Mouse (Mus musculus) heart, embryonic 15.5 days (tissue): ENCODE results near the gene Ino80e. TPM values are rescaled to one million over a fixed set of nuclear protein-coding genes. Genes with fewer than 3 reads are reported as not detected.

Experiments used
- ATAC-seq: fragments of 200-750 bp; cut with Nextera tagmentation; replicated peaks from 2 replicates; pipeline ENCODE4 v1.8.0; 2017; ENCODE audit warnings: low read depth, moderate TSS enrichment; ENCODE audit not compliant: insufficient number of reproducible peaks, insufficient read depth, low FRiP score
- H3K27ac ChIP-seq: fragments of 300-500 bp; sonication (generic); 2 replicates; pipeline ENCODE4 v1.5.1; 2015; ENCODE audit warnings: mild to moderate bottlenecking, inconsistent platforms
- H3K27me3 ChIP-seq: fragments of 300-500 bp; sonication (generic); 2 replicates; pipeline ENCODE4 v1.6.1; 2015; ENCODE audit warnings: inconsistent platforms
- H3K36me3 ChIP-seq: fragments of 300-500 bp; sonication (generic); 2 replicates; pipeline ENCODE4 v1.6.1; 2015; ENCODE audit warnings: mild to moderate bottlenecking, inconsistent platforms
- H3K4me1 ChIP-seq: fragments of 300-500 bp; sonication (generic); replicated peaks from 2 replicates; pipeline ENCODE4 v1.6.1; 2015; ENCODE audit warnings: inconsistent platforms
- H3K4me2 ChIP-seq: fragments of 300-500 bp; sonication (generic); 2 replicates; pipeline ENCODE4 v1.6.1; 2015; ENCODE audit warnings: inconsistent platforms, mild to moderate bottlenecking, moderate library complexity
- H3K4me3 ChIP-seq: fragments of 300-500 bp; sonication (generic); 2 replicates; pipeline ENCODE4 v1.5.1; 2015; ENCODE audit warnings: mild to moderate bottlenecking, inconsistent platforms
- H3K9ac ChIP-seq: fragments of 300-500 bp; sonication (generic); 2 replicates; pipeline ENCODE4 v1.6.1; 2015; ENCODE audit warnings: mild to moderate bottlenecking, inconsistent platforms
- H3K9me3 ChIP-seq: fragments of 300-500 bp; sonication (generic); replicated peaks from 2 replicates; pipeline ENCODE4 v1.6.1; 2016; ENCODE audit warnings: inconsistent platforms
- WGBS: fragments of 180-500 bp; shearing (Covaris S2); methylation state at CpG from one replicate; pipeline ENCODE4 v1.1.7; 2015; ENCODE audit warnings: mixed read lengths; 5-methylcytosine and 5-hydroxymethylcytosine counted together
- polyA plus RNA-seq: library from polyadenylated mRNA; unstranded; fragments of >200 nt; fragmentation: Nextera tagmentation; extraction: Ambion mirVana; gene quantifications from 2 replicates; pipeline ENCODE4 v1.2.1, GENCODE M21; 2015

Ino80e gene
- polyA plus RNA-seq, 1 experiment from 2014 or later = 50.4 TPM

GRCm38 (mm10) chr7:126853454-126853853 is 8.7 kb downstream of the Ino80e start:
- H3K4me2 ChIP-seq = no peak overlapping the region
- no peaks in the 10 kb centered on the region for H3K9me3 ChIP-seq
- H3K4me3 ChIP-seq = no peak overlapping the region
- peaks cover 52% of the 10 kb centered on the region for H3K36me3 ChIP-seq
- no peak overlapping the region for H3K9ac ChIP-seq
- no peak for ATAC-seq
- WGBS = 87% methylated on average over 5 of the region's 5 CpGs
- H3K27ac ChIP-seq = no peak overlapping the region
- peaks cover 4% of the 10 kb centered on the region for H3K4me1 ChIP-seq
- H3K27me3 ChIP-seq = peaks cover 16% of the 10 kb centered on the region

GRCm38 (mm10) chr7:126851192-126851591 is 11.0 kb downstream of the Ino80e start:
- ATAC-seq = no peak
- Histone ChIP-seq H3K4me3 (no peak overlapping the region), H3K36me3 (peaks cover 39% of the 10 kb centered on the region), H3K4me2 (no peak overlapping the region), H3K4me1 (peaks cover 19% of the 10 kb centered on the region), H3K9me3 (no peaks in the 10 kb centered on the region), H3K27ac (no peak overlapping the region), H3K9ac (no peak overlapping the region), H3K27me3 (peaks cover 37% of the 10 kb centered on the region)
- WGBS = 49% methylated on average over 12 of the region's 12 CpGs

DNA sequence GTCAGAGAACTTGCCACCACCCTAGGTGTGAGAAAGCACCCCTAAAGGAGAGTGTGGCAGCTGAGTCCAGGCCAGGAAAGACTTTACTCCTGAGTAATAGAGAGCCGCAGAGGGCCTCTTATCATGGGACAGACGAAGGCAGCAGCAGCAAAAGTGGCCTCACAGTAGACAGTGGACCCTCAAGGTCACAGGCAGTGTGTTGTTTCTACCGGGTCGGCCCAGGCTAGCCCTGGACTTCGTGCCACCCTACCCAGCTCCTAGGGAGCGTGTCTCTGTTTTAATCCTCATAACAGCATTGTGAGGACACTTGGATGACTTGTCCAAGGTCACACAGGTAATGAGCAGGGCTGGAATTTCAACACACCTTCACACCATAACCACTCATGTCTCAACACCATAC is 12.0 kb downstream of the Ino80e start:
- WGBS = 59% methylated on average over 6 of the region's 6 CpGs
- H3K27me3 ChIP-seq = peaks cover 37% of the 10 kb centered on the region
- H3K4me2 ChIP-seq = no peak overlapping the region
- no peak for ATAC-seq
- no peak overlapping the region for H3K4me3 ChIP-seq
- no peak overlapping the region for H3K9ac ChIP-seq
- H3K9me3 ChIP-seq = no peaks in the 10 kb centered on the region
- H3K27ac ChIP-seq = no peak overlapping the region
- H3K36me3 ChIP-seq = peaks cover 30% of the 10 kb centered on the region
- H3K4me1 ChIP-seq = peaks cover 19% of the 10 kb centered on the region

DNA sequence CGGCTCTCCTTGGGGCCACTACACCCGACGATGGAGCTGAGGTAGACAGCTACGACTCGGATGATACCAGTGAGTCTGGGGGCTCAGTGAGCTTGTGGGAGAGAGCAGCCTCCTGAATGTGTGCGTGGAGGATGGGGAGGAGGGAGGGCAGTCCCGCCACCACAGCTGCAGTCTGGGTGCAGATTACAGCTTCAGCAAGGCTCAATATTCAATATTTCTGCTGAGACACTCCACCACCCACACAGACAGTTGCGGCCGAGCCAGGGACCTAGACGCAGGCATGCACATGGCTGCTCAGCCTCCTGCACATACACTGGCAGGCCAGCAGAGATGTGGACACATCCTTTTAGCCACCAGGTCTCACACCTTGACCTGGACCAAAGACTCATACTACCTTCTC is 13.4 kb downstream of the Ino80e start:
- ATAC-seq = no peak
- Histone ChIP-seq H3K27me3 (peaks cover 37% of the 10 kb centered on the region), H3K4me3 (peak overlapping the region; percentile 50; the same call in 1 of the 2 replicates), H3K4me2 (0 out of 2 replicates have a peak overlapping the region, but pooled peaks have one; percentile 97), H3K36me3 (peaks cover 24% of the 10 kb centered on the region), H3K9ac (no peak overlapping the region), H3K27ac (no peak overlapping the region), H3K9me3 (no peaks in the 10 kb centered on the region), H3K4me1 (peaks cover 19% of the 10 kb centered on the region)
- 28% methylated on average over 10 of the region's 10 CpGs for WGBS

DNA sequence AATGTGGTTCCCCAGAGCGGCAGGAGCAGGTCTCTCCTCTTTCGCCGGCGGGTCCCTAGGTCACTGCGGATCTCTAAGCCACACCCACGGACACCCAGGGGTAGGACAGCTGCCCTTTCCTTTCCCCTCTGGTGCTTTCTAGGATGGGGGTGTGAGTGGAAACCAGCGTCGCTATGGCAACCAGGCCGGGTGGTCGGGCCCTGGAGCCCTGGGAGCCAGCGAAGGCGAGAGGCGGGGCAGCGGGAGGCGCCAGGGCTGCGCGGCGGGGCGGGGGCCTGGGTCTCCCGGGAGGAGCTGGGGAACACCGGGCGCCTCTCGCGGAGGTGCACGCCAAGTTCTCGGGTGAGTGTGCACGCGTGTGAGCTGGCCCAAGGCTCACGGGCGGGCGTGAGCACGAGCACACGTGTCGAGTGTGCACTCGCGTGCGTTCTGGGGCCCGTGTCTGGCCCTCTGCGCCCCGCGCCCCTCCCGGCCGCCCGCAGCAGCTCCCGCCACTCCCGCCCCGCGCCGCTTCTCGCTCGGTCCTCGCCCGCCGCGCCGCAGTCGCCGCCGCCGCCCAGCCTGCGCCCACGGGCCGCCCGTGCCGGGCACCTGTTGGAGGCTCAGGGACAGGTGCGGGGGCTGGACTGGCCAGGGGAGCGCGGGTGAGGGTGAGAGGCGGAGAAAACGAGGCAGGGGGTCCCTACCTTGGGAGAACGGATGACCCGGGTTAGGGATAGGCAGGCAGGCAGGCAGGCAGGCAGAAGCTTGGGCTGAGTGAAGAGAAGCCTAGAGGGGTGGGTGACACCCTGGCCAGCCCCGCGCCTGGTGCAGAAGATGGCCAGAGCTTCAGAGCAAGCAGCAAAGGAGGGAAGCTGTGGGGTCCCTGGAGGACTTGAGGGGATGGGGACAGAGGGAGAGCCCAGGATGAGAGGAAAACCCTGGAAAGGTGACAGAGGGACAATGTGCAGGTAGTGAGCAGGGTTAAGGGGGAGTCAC is 14.5 kb downstream of the Ino80e start:
- Histone ChIP-seq H3K36me3 (peaks cover 13% of the 10 kb centered on the region), H3K4me1 (peaks cover 19% of the 10 kb centered on the region), H3K9me3 (no peaks in the 10 kb centered on the region), H3K27me3 (peaks cover 37% of the 10 kb centered on the region), H3K4me3 (peak overlapping the region; percentile 50), H3K27ac (no peak overlapping the region), H3K9ac (peak overlapping the region; percentile 59), H3K4me2 (peak overlapping the region; percentile 97)
- 2% methylated on average over 72 of the region's 74 CpGs for whole genome bisulfite sequencing
- no peak; the same call in 1 of the 2 replicates for ATAC-seq

- Histone ChIP-seq H3K27ac (no peak within 1 kb of the TSS), H3K9ac (peak within 1 kb of the TSS; percentile 59), H3K9me3 (no peaks in the 10 kb centered on the region), H3K4me3 (peak within 1 kb of the TSS; percentile 50), H3K27me3 (peaks cover 37% of the 10 kb centered on the region), H3K4me2 (peak within 1 kb of the TSS; percentile 97), H3K4me1 (peaks cover 19% of the 10 kb centered on the region), H3K36me3 (peaks cover 6% of the 10 kb centered on the region)
- no peak for ATAC-seq
- WGBS = 37% methylated on average over 4 of the region's 4 CpGs
Measured at GRCm38 (mm10) chr7:126847116-126847420, 15.1 kb downstream of the Ino80e start, which contains the start of gene Doc2a. Doc2a (plus strand) TSS chr7:126847416.

GRCm38 (mm10) chr7:126845516-126845915 is 16.7 kb downstream of the Ino80e start:
- 91% methylated on average over 2 of the region's 2 CpGs for WGBS
- Histone ChIP-seq H3K9me3 (no peaks in the 10 kb centered on the region; the same call in 1 of the 2 replicates), H3K36me3 (no peaks in the 10 kb centered on the region), H3K9ac (no peak overlapping the region), H3K4me2 (no peak overlapping the region), H3K27ac (no peak overlapping the region), H3K4me3 (no peak overlapping the region), H3K4me1 (peaks cover 19% of the 10 kb centered on the region), H3K27me3 (peaks cover 37% of the 10 kb centered on the region)
- no peak for ATAC-seq

GRCm38 (mm10) chr7:126843276-126843675 is 18.9 kb downstream of the Ino80e start:
- no peaks in the 10 kb centered on the region for H3K36me3 ChIP-seq
- no peak overlapping the region for H3K4me2 ChIP-seq
- 65% methylated on average over 9 of the region's 9 CpGs for WGBS
- no peak overlapping the region for H3K9ac ChIP-seq
- H3K27ac ChIP-seq = no peak overlapping the region
- no peaks in the 10 kb centered on the region; the same call in 1 of the 2 replicates for H3K9me3 ChIP-seq
- H3K27me3 ChIP-seq = peaks cover 19% of the 10 kb centered on the region
- no peak for ATAC-seq
- H3K4me3 ChIP-seq = no peak overlapping the region
- H3K4me1 ChIP-seq = peaks cover 13% of the 10 kb centered on the region

GRCm38 (mm10) chr7:126833294-126833693 is 28.9 kb downstream of the Ino80e start:
- no peak overlapping the region for H3K4me2 ChIP-seq
- WGBS = 83% methylated on average over 1 of the region's 1 CpGs
- no peak overlapping the region for H3K27ac ChIP-seq
- H3K4me1 ChIP-seq = peaks cover 5% of the 10 kb centered on the region
- H3K36me3 ChIP-seq = no peaks in the 10 kb centered on the region
- ATAC-seq = no peak
- H3K4me3 ChIP-seq = no peak overlapping the region
- no peak overlapping the region for H3K9ac ChIP-seq
- no peaks in the 10 kb centered on the region for H3K9me3 ChIP-seq
- peaks cover 19% of the 10 kb centered on the region for H3K27me3 ChIP-seq

- Histone ChIP-seq H3K4me3 (peak overlapping the region; percentile 40), H3K4me2 (peak overlapping the region; percentile 60), H3K27me3 (peaks cover 26% of the 10 kb centered on the region), H3K36me3 (no peaks in the 10 kb centered on the region), H3K4me1 (peaks cover 5% of the 10 kb centered on the region), H3K9me3 (no peaks in the 10 kb centered on the region), H3K9ac (0 out of 2 replicates have a peak overlapping the region, but pooled peaks have one; percentile 19), H3K27ac (no peak overlapping the region)
- under 1% methylated on average over 21 of the region's 21 CpGs for WGBS
- peak; percentile 77 for ATAC-seq
Measured at GRCm38 (mm10) chr7:126832036-126832598, 30.1 kb downstream of the Ino80e start.

DNA sequence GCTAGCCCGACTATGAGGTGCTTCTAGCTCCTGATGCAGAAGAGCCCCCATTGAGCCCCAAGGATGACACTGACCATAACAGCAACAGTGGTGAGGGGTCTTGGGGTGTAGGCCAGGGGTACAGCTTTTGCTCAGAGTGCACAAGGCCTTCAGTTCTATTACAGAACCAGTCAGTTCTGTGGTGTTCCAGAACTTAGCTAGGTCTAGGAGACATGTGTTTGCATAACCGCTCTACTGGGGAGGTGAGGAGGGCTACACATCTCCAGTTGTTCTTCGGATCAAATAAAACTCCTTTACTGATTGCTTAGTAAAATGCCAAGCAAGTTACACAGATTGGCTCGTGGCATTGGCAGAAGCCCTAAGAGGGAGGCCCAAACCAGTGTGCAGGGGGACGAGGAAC is 30.6 kb downstream of the Ino80e start, which contains the start of gene 4930451I11Rik:
Gene 4930451I11Rik (minus strand): TSS at position 101 of the 400 bp plus-strand sequence.
- Histone ChIP-seq H3K4me2 (peak within 1 kb of the TSS; percentile 60), H3K27me3 (peaks cover 26% of the 10 kb centered on the region), H3K9me3 (no peaks in the 10 kb centered on the region), H3K27ac (no peak within 1 kb of the TSS), H3K36me3 (no peaks in the 10 kb centered on the region), H3K4me3 (peak within 1 kb of the TSS; percentile 40), H3K4me1 (peaks cover 5% of the 10 kb centered on the region), H3K9ac (0 out of 2 replicates have a peak within 1 kb of the TSS, but pooled peaks have one; percentile 19)
- ATAC-seq = no peak
- 60% methylated on average over 5 of the region's 5 CpGs for WGBS
